Mouse (Mus musculus) myocyte (in vitro differentiated cells): ENCODE data around the gene Midn. TPM values are rescaled to one million over a fixed set of nuclear protein-coding genes. Genes with fewer than 3 reads are reported as not detected.

Experiments used
- H3K27me3 ChIP-seq: one replicate; pipeline ENCODE4 v1.6.1; 2011; ENCODE audit not compliant: control insufficient read depth, insufficient read depth, insufficient read length
- H3K36me3 ChIP-seq: one replicate; pipeline ENCODE4 v1.6.1; 2011; ENCODE audit not compliant: control insufficient read depth, insufficient read depth
- H3K4me2 ChIP-seq: one replicate; pipeline ENCODE4 v1.6.1; 2011; ENCODE audit warnings: low read depth, control low read depth
- H3K4me3 ChIP-seq: one replicate; pipeline ENCODE4 v1.5.1; 2011; ENCODE audit warnings: mild to moderate bottlenecking, control low read depth, moderate library complexity
- H3K79me2 ChIP-seq: one replicate; pipeline ENCODE4 v1.6.1; 2011; ENCODE audit not compliant: control insufficient read depth, insufficient read depth
- H3ac ChIP-seq: one replicate; pipeline ENCODE4 v1.6.1; 2011; ENCODE audit not compliant: control insufficient read depth, insufficient read length
- CEBPB ChIP-seq: IDR thresholded peaks from 2 replicates; pipeline ENCODE4 v1.6.1; 2011; ENCODE audit warnings: mild to moderate bottlenecking, moderate library complexity; ENCODE audit not compliant: poor library complexity, insufficient read depth, severe bottlenecking
- E2F4 ChIP-seq: IDR thresholded peaks from one replicate; pipeline ENCODE4 v1.6.1; 2011; ENCODE audit warnings: mild to moderate bottlenecking, control low read depth, moderate library complexity; ENCODE audit not compliant: insufficient read depth
- MAX ChIP-seq: IDR thresholded peaks from one replicate; pipeline ENCODE4 v1.6.1; 2011; ENCODE audit warnings: low read depth, mild to moderate bottlenecking, control low read depth
- MYOD1 ChIP-seq, 3 experiments: IDR thresholded peaks; one replicate each; pipeline ENCODE4 v1.6.1; 2011; ENCODE audit warnings: control low read depth in 2 of 3, low read depth in 2 of 3, mild to moderate bottlenecking in 2 of 3, moderate library complexity in 1 of 3; ENCODE audit not compliant: insufficient read length in 2 of 3, control insufficient read depth in 1 of 3
- MYOG ChIP-seq, 3 experiments: IDR thresholded peaks; one replicate each; pipeline ENCODE4 v1.6.1; 2011; ENCODE audit warnings: control low read depth in 2 of 3, low read depth in 2 of 3, mild to moderate bottlenecking in 2 of 3; ENCODE audit not compliant: insufficient read length in 2 of 3, control insufficient read depth in 1 of 3, insufficient read depth in 1 of 3
- POLR2A ChIP-seq: IDR thresholded peaks from one replicate; pipeline ENCODE4 v1.6.1; 2011; ENCODE audit warnings: low read depth, mild to moderate bottlenecking, control low read depth, moderate library complexity; ENCODE audit not compliant: insufficient read length
- POLR2AphosphoS2 ChIP-seq: IDR thresholded peaks from one replicate; pipeline ENCODE4 v1.6.1; 2011; ENCODE audit warnings: low read depth, control low read depth; ENCODE audit not compliant: insufficient read length
- REST ChIP-seq: IDR thresholded peaks from one replicate; pipeline ENCODE4 v1.6.1; 2011; ENCODE audit warnings: mild to moderate bottlenecking, control low read depth, moderate library complexity; ENCODE audit not compliant: insufficient read depth, insufficient read length
- SRF ChIP-seq: IDR thresholded peaks from one replicate; pipeline ENCODE4 v1.6.1; 2011; ENCODE audit warnings: low read depth; ENCODE audit not compliant: control insufficient read depth, insufficient read length
- TCF12 ChIP-seq: IDR thresholded peaks from one replicate; pipeline ENCODE4 v1.6.1; 2011; ENCODE audit warnings: mild to moderate bottlenecking, control low read depth; ENCODE audit not compliant: poor library complexity, insufficient read depth, severe bottlenecking
- TCF3 ChIP-seq: IDR thresholded peaks from one replicate; pipeline ENCODE4 v1.6.1; 2011; ENCODE audit warnings: low read depth, control low read depth; ENCODE audit not compliant: insufficient read length
- USF1 ChIP-seq: IDR thresholded peaks from one replicate; pipeline ENCODE4 v1.6.1; 2011; ENCODE audit warnings: low read depth, mild to moderate bottlenecking, control low read depth, moderate library complexity
- polyA plus RNA-seq: library from polyadenylated mRNA; unstranded; fragments of >200 nt; fragmentation: generic; extraction: Trizol; gene quantifications from one replicate; pipeline ENCODE4 v1.2.1, GENCODE M21; 2012; ENCODE audit warnings: missing spikeins

Midn gene
- polyA plus RNA-seq, 1 experiment, result 131 TPM

GRCm38 (mm10) chr10:80135641-80136040 is 12.4 kb upstream of the Midn start:
- H3K4me2 ChIP-seq, result no peak overlapping the region
- H3K4me3 ChIP-seq, result no peak overlapping the region
- no peaks in the 10 kb centered on the region for H3K27me3 ChIP-seq
- no peaks in the 10 kb centered on the region for H3K79me2 ChIP-seq
- H3K36me3 ChIP-seq, result no peaks in the 10 kb centered on the region
- no peak for TF ChIP-seq MAX
- TF ChIP-seq USF1, result no peak
- TF ChIP-seq CEBPB, result no peak
- no peak for TF ChIP-seq E2F4
- TF ChIP-seq TCF3, result no peak
- TF ChIP-seq POLR2AphosphoS2, result no peak
- no peak for TF ChIP-seq REST
- no peak for TF ChIP-seq SRF
- TF ChIP-seq MYOD1 (IDR thresholded peaks at IDR 0.05; ENCODE audit: control insufficient read depth in 1 of 3, insufficient read length in 2 of 3, low read depth in 2 of 3), result no peak
- no peak for TF ChIP-seq TCF12
- no peak for TF ChIP-seq MYOG (IDR thresholded peaks at IDR 0.05; ENCODE audit: control insufficient read depth in 1 of 3, insufficient read depth in 1 of 3, insufficient read length in 2 of 3, low read depth in 2 of 3)
- TF ChIP-seq POLR2A, result no peak
- H3ac ChIP-seq, result no peak overlapping the region

GRCm38 (mm10) chr10:80136179-80136951 is 11.7 kb upstream of the Midn start:
- H3K79me2 ChIP-seq, result no peaks in the 10 kb centered on the region
- TF ChIP-seq TCF3 (no peak), POLR2AphosphoS2 (no peak)
- no peak overlapping the region for H3ac ChIP-seq
- H3K27me3 ChIP-seq, result no peaks in the 10 kb centered on the region
- no peak overlapping the region for H3K4me2 ChIP-seq
- no peak overlapping the region for H3K4me3 ChIP-seq
- no peaks in the 10 kb centered on the region for H3K36me3 ChIP-seq

- TF ChIP-seq POLR2A (no peak), MYOD1 (IDR thresholded peaks at IDR 0.05; ENCODE audit: control insufficient read depth in 1 of 3, insufficient read length in 2 of 3, low read depth in 2 of 3) (peak in 2 of 3 experiments; percentile 23 to 26), MYOG (IDR thresholded peaks at IDR 0.05; ENCODE audit: control insufficient read depth in 1 of 3, insufficient read depth in 1 of 3, insufficient read length in 2 of 3, low read depth in 2 of 3) (peak in 1 of 3 experiments; percentile 15), POLR2AphosphoS2 (no peak)
- Histone ChIP-seq H3K4me2 (no peak overlapping the region), H3K36me3 (no peaks in the 10 kb centered on the region), H3K4me3 (no peak overlapping the region), H3ac (no peak overlapping the region), H3K79me2 (no peaks in the 10 kb centered on the region), H3K27me3 (no peaks in the 10 kb centered on the region)
Measured at GRCm38 (mm10) chr10:80136952-80137625, 11.0 kb upstream of the Midn start.

GRCm38 (mm10) chr10:80137626-80138552 is 10.2 kb upstream of the Midn start:
- Histone ChIP-seq H3K79me2 (peaks cover 6% of the 10 kb centered on the region), H3K36me3 (no peaks in the 10 kb centered on the region), H3K4me3 (peak overlapping the region; percentile 31), H3K4me2 (peak overlapping the region; percentile 98), H3ac (peak overlapping the region; percentile 33), H3K27me3 (no peaks in the 10 kb centered on the region)
- TF ChIP-seq POLR2AphosphoS2, result no peak
- TF ChIP-seq MYOD1 (IDR thresholded peaks at IDR 0.05; ENCODE audit: control insufficient read depth in 1 of 3, insufficient read length in 2 of 3, low read depth in 2 of 3), result no peak
- TF ChIP-seq MYOG (IDR thresholded peaks at IDR 0.05; ENCODE audit: control insufficient read depth in 1 of 3, insufficient read depth in 1 of 3, insufficient read length in 2 of 3, low read depth in 2 of 3), result no peak
- TF ChIP-seq TCF3, result no peak
- no peak for TF ChIP-seq E2F4
- no peak for TF ChIP-seq USF1
- no peak for TF ChIP-seq MAX
- no peak for TF ChIP-seq CEBPB
- no peak for TF ChIP-seq POLR2A
- TF ChIP-seq REST, result no peak
- no peak for TF ChIP-seq SRF
- no peak for TF ChIP-seq TCF12
